ENCODE assay signal across 21 mouse cellular contexts in the genomic region with DNA sequence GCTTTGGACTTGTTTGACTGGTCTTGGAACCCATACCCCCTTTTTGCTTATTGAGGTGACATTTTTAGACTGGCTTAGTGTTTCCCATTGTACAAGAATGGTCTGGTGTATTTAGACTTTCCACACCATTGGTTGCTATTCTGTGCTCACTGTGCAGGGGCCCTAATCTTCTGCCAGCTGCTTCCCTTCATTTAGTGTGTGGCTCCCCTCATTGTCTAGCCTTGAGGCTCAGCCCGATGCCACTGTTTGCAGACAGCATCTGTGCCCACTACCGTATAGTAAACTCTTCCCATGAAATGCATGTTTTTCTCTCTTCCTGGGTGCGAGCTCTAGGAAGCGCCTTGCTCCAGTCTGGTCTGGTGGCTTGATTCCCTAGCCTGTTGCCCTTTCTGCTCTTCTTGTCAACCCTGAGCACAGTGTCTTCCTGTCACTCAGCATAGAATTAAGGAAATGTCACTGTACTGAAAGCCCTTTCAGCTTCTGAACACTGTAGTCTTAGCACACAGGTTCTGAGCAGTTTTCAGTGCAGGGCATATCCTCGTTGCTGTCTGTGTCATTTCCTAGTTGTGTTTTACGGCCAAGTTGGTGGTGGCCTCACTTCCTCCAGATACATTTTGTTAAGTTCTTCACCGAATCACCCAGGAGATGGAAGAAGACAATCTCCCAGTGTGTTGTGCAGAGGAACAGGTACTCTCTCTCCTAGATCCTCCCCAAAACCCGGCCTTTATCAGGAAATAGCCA. TPM values are rescaled to one million over a fixed set of nuclear protein-coding genes. Genes with fewer than 3 reads are reported as not detected.
DNase-seq lines count a peak whose midpoint lies in the region; ATAC-seq and TF ChIP-seq lines count a peak whose summit lies in the region.
"Had no signal": no experiment of that assay in that cellular context is flagged by ENCODE, and none has a peak within 500 bp of the region (broad histone marks: within the 10 kb centered on the region; RNA-seq: fewer than 3 reads in every experiment).

No protein-coding gene starts in this region.

- peak; percentile 55 for DNase-seq in heart, adult 11 months
- no peak for DNase-seq in midbrain, embryonic 14.5 days
- peak; percentile 37 for DNase-seq in brain, embryonic 14.5 days (ENCODE audit: low read depth)
- no peak for DNase-seq in lung, postnatal 4 days
- DNase-seq: adrenal gland, postnatal 14 days; cerebellum, adult 11 months; cerebellum, adult 9-11 months; kidney, postnatal 25 days; liver, embryonic 13.5 days; thymus, adult 2 months had no signal

- no peak overlapping the region for H3K27ac ChIP-seq in heart, embryonic 11.5 days (ENCODE audit: low read depth, low read length)
- H3K27ac ChIP-seq in midbrain, embryonic 14.5 days (replicated peaks; ENCODE audit: low read depth, low read length) = 0 out of 2 replicates have a peak overlapping the region, but pooled peaks have one; percentile 20
- no peak overlapping the region for H3K27ac ChIP-seq in midbrain, embryonic 16.5 days (ENCODE audit: low read length)
- H3K27ac ChIP-seq: embryonic facial prominence, embryonic 10.5 days; heart, embryonic 10.5 days; hindbrain, embryonic 10.5 days; layer of hippocampus, adult 2 months; limb, embryonic 12.5 days; liver, embryonic 13.5 days; stomach, postnatal 0 days had no signal

- H3K9ac ChIP-seq in heart, embryonic 11.5 days (ENCODE audit: low read depth, low read length) = no peak overlapping the region
- no peak overlapping the region for H3K9ac ChIP-seq in midbrain, embryonic 14.5 days (replicated peaks; ENCODE audit: low read length)
- no peak overlapping the region for H3K9ac ChIP-seq in midbrain, embryonic 16.5 days (ENCODE audit: low read depth, low read length)
- H3K9ac ChIP-seq: limb, embryonic 12.5 days; liver, embryonic 13.5 days had no signal

- no peaks in the 10 kb centered on the region for H3K27me3 ChIP-seq in heart, embryonic 11.5 days (ENCODE audit: control insufficient read depth, insufficient read depth, low read length)
- H3K27me3 ChIP-seq in midbrain, embryonic 14.5 days (ENCODE audit: control insufficient read depth, insufficient read depth, low read length) = no peaks in the 10 kb centered on the region
- no peaks in the 10 kb centered on the region for H3K27me3 ChIP-seq in midbrain, embryonic 16.5 days (ENCODE audit: control insufficient read depth, insufficient read depth, low read depth, low read length)
- H3K27me3 ChIP-seq: limb, embryonic 12.5 days; liver, embryonic 13.5 days had no signal

- no peak for TF ChIP-seq CTCF in brain, embryonic 14.5 days (IDR thresholded peaks at IDR 0.05; ENCODE audit: borderline replicate concordance, extremely low read depth, insufficient read depth, insufficient read length)

- no peaks in the 10 kb centered on the region for H3K4me1 ChIP-seq in heart, embryonic 11.5 days (ENCODE audit: control insufficient read depth, insufficient read depth, low read length)
- H3K4me1 ChIP-seq in midbrain, embryonic 14.5 days (ENCODE audit: control insufficient read depth, insufficient read depth, low read length) = no peaks in the 10 kb centered on the region
- H3K4me1 ChIP-seq in midbrain, embryonic 16.5 days (ENCODE audit: control insufficient read depth, insufficient read depth, low read length) = no peaks in the 10 kb centered on the region
- H3K4me1 ChIP-seq: embryonic facial prominence, embryonic 10.5 days; heart, embryonic 10.5 days; hindbrain, embryonic 10.5 days; limb, embryonic 12.5 days; liver, embryonic 13.5 days had no signal

- H3K4me2 ChIP-seq in heart, embryonic 11.5 days = no peak overlapping the region
- no peak overlapping the region for H3K4me2 ChIP-seq in midbrain, embryonic 14.5 days (ENCODE audit: low read length)
- no peak overlapping the region for H3K4me2 ChIP-seq in midbrain, embryonic 16.5 days (ENCODE audit: low read length)
- H3K4me2 ChIP-seq: limb, embryonic 12.5 days; liver, embryonic 13.5 days had no signal

- no peak for ATAC-seq in heart, embryonic 11.5 days (replicated peaks; ENCODE audit: insufficient number of reproducible peaks, low FRiP score, low TSS enrichment)
- ATAC-seq in midbrain, embryonic 14.5 days (ENCODE audit: low FRiP score, low TSS enrichment) = no peak
- ATAC-seq in midbrain, embryonic 16.5 days = no peak
- ATAC-seq in megakaryocyte progenitor cell, adult 5-6 weeks (replicated peaks; ENCODE audit: poor library complexity) = peak; percentile 31
- ATAC-seq: CD4-positive, CD25-positive, alpha-beta regulatory T cell, adult 4 months; intestine, postnatal 0 days had no signal

- H3K9me3 ChIP-seq in heart, embryonic 11.5 days (replicated peaks; ENCODE audit: control insufficient read depth, low read length) = no peaks in the 10 kb centered on the region
- H3K9me3 ChIP-seq in midbrain, embryonic 14.5 days (ENCODE audit: control insufficient read depth, low read length) = no peaks in the 10 kb centered on the region
- no peaks in the 10 kb centered on the region for H3K9me3 ChIP-seq in midbrain, embryonic 16.5 days (replicated peaks; ENCODE audit: control insufficient read depth, low read length, poor library complexity, severe bottlenecking)
- H3K9me3 ChIP-seq: embryonic facial prominence, embryonic 10.5 days; heart, embryonic 10.5 days; hindbrain, embryonic 10.5 days; limb, embryonic 12.5 days; liver, embryonic 13.5 days had no signal

- TF ChIP-seq POLR2A in brain, embryonic 14.5 days (IDR thresholded peaks at IDR 0.05; ENCODE audit: borderline replicate concordance, extremely low read depth, insufficient read depth, insufficient read length, poor library complexity, severe bottlenecking) = no peak

- no peak overlapping the region for H3K4me3 ChIP-seq in heart, embryonic 11.5 days (ENCODE audit: low read depth, low read length)
- H3K4me3 ChIP-seq in midbrain, embryonic 14.5 days (replicated peaks; ENCODE audit: low read depth, low read length) = no peak overlapping the region
- no peak overlapping the region for H3K4me3 ChIP-seq in midbrain, embryonic 16.5 days (ENCODE audit: low read depth, low read length)
- H3K4me3 ChIP-seq: embryonic facial prominence, embryonic 10.5 days; heart, embryonic 10.5 days; hindbrain, embryonic 10.5 days; layer of hippocampus, adult 2 months; limb, embryonic 12.5 days; liver, embryonic 13.5 days had no signal

- 73% methylated on average over 8 of the region's 8 CpGs for WGBS in heart, embryonic 11.5 days (ENCODE audit: insufficient replicate concordance)
- WGBS in midbrain, embryonic 14.5 days = 68% methylated on average over 8 of the region's 8 CpGs
- 68% methylated on average over 8 of the region's 8 CpGs for WGBS in midbrain, embryonic 16.5 days

- H3K36me3 ChIP-seq in heart, embryonic 11.5 days (ENCODE audit: control insufficient read depth, insufficient read depth, low read length) = no peaks in the 10 kb centered on the region
- H3K36me3 ChIP-seq in midbrain, embryonic 14.5 days (ENCODE audit: control insufficient read depth, insufficient read depth, low read length) = no peaks in the 10 kb centered on the region
- no peaks in the 10 kb centered on the region for H3K36me3 ChIP-seq in midbrain, embryonic 16.5 days (ENCODE audit: control insufficient read depth, insufficient read depth, low read length)
- H3K36me3 ChIP-seq: embryonic facial prominence, embryonic 10.5 days; heart, embryonic 10.5 days; hindbrain, embryonic 10.5 days; limb, embryonic 12.5 days; liver, embryonic 13.5 days had no signal

RNA-seq across cellular contexts. Expression of gene Tnfsf13b, which starts 24.2 kb away (rescaled TPM):
- 0.40 TPM in 1 of 2 replicates, not detected in the other for polyA plus RNA-seq in heart, embryonic 11.5 days (2014; fragmentation: Nextera tagmentation; extraction: Ambion mirVana)
- 0.12 and 0.18 TPM in 2 replicates for polyA plus RNA-seq in midbrain, embryonic 14.5 days (2014; fragmentation: Nextera tagmentation; extraction: Ambion mirVana)
- polyA plus RNA-seq in midbrain, embryonic 16.5 days (2015; fragmentation: Nextera tagmentation; extraction: Ambion mirVana) = 0.23 and 0.52 TPM in 2 replicates
- polyA plus RNA-seq in brain, embryonic 14.5 days (2012; rRNA removed) = 0.35 and 0.64 TPM in 2 replicates
- 4.0 and 6.3 TPM in 2 replicates for total RNA-seq in megakaryocyte progenitor cell, adult 5-6 weeks (2015)
- 0.25 and 1.9 TPM in 2 replicates for total RNA-seq in megakaryocyte progenitor cell, adult 5-6 weeks (2017)
- polyA plus RNA-seq: embryonic facial prominence, embryonic 10.5 days had no signal

RNA-seq across cellular contexts. Expression of gene Abhd13, which starts 53.0 kb away (rescaled TPM):
- 13.9 and 17.2 TPM in 2 replicates for polyA plus RNA-seq in heart, embryonic 11.5 days (2014; fragmentation: Nextera tagmentation; extraction: Ambion mirVana)
- polyA plus RNA-seq in midbrain, embryonic 14.5 days (2014; fragmentation: Nextera tagmentation; extraction: Ambion mirVana) = 12.5 and 20.0 TPM in 2 replicates
- polyA plus RNA-seq in midbrain, embryonic 16.5 days (2015; fragmentation: Nextera tagmentation; extraction: Ambion mirVana) = 12.2 and 12.7 TPM in 2 replicates
- 10.0 and 11.5 TPM in 2 replicates for polyA plus RNA-seq in brain, embryonic 14.5 days (2012; rRNA removed)
- 12.4 and 12.9 TPM in 2 replicates for total RNA-seq in megakaryocyte progenitor cell, adult 5-6 weeks (2015)
- 13.2 and 15.5 TPM in 2 replicates for total RNA-seq in megakaryocyte progenitor cell, adult 5-6 weeks (2017)

RNA-seq across cellular contexts. Expression of gene Lig4, which starts 53.0 kb away (rescaled TPM):
- polyA plus RNA-seq in heart, embryonic 11.5 days (2014; fragmentation: Nextera tagmentation; extraction: Ambion mirVana) = 4.3 and 5.4 TPM in 2 replicates
- 7.4 and 13.5 TPM in 2 replicates for polyA plus RNA-seq in midbrain, embryonic 14.5 days (2014; fragmentation: Nextera tagmentation; extraction: Ambion mirVana)
- 14.1 and 14.2 TPM in 2 replicates for polyA plus RNA-seq in midbrain, embryonic 16.5 days (2015; fragmentation: Nextera tagmentation; extraction: Ambion mirVana)
- polyA plus RNA-seq in brain, embryonic 14.5 days (2012; rRNA removed) = 7.4 and 10.7 TPM in 2 replicates
- total RNA-seq in megakaryocyte progenitor cell, adult 5-6 weeks (2015) = 1.7 and 1.9 TPM in 2 replicates
- 0.71 and 2.2 TPM in 2 replicates for total RNA-seq in megakaryocyte progenitor cell, adult 5-6 weeks (2017)

Comparison
In these comparisons a context has a peak if more than half of its experiments do, and no peak if none do; other contexts are left out.
1. DNase-seq: peak in heart, adult 11 months (single experiment) and brain, embryonic 14.5 days (single experiment); none in midbrain, embryonic 14.5 days (single experiment) and lung, postnatal 4 days (0 of 2).